Mouse (Mus musculus): Measurements from ENCODE around the gene Vasp. TPM values are rescaled to one million over a fixed set of nuclear protein-coding genes. Genes with fewer than 3 reads are reported as not detected.
A peak's percentile ranks its signal among the peaks of the same experiment; 100 is the strongest.

The Vasp gene
- polyA plus RNA-seq, 1 experiment from 2014 or later: 38.0 TPM

DNA sequence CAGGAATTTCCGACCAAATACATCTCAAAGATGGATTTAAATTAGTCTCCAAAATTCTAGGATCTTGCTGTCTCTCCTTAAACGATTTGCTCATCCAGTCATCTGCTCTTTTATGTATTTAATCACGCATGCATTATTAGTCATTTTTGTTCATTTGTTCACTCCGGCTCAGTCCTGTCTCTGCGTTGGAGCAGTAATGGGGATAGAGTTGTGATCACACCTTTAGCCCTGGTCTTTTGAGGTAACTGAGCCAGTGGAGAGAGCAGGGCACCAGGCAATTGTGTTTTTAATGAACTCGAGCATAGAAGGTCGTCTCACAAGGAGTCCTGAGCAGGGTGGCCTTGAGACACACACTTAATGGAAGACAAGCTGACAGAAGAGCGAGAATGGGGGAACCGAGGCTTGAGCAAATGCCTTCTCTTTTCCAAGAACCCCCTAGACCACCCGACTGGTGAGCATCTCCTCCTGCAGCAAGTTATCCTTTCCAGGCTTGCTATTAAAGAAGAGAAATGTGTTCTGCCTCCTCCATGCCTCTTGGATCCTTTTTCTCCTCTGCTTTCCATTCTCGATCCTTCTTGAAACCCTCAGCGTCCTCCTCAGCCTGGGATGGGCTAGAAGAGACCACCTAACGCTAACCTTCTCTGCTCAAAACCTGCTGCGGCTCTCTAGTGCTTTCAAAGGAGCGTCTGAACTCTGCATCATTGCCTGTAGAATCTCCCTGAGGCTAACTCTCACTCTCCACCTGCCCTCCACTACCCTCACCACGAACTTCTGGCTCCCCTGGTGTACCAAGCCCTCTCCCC lies 30.0 kb upstream of the Vasp start:
- H3K27ac ChIP-seq: no peak overlapping the region
- no peak for ATAC-seq
- peaks cover 53% of the 10 kb centered on the region for H3K27me3 ChIP-seq
- peaks cover 36% of the 10 kb centered on the region for H3K4me1 ChIP-seq (replicated peaks)
- H3K4me2 ChIP-seq (replicated peaks): peak overlapping the region; percentile 65
- 10% methylated on average over 16 of the region's 16 CpGs for WGBS
- peak overlapping the region; percentile 46 for H3K4me3 ChIP-seq (replicated peaks)
- H3K36me3 ChIP-seq: no peaks in the 10 kb centered on the region
- no peaks in the 10 kb centered on the region for H3K9me3 ChIP-seq
- H3K9ac ChIP-seq (replicated peaks): peak overlapping the region; percentile 53

DNA sequence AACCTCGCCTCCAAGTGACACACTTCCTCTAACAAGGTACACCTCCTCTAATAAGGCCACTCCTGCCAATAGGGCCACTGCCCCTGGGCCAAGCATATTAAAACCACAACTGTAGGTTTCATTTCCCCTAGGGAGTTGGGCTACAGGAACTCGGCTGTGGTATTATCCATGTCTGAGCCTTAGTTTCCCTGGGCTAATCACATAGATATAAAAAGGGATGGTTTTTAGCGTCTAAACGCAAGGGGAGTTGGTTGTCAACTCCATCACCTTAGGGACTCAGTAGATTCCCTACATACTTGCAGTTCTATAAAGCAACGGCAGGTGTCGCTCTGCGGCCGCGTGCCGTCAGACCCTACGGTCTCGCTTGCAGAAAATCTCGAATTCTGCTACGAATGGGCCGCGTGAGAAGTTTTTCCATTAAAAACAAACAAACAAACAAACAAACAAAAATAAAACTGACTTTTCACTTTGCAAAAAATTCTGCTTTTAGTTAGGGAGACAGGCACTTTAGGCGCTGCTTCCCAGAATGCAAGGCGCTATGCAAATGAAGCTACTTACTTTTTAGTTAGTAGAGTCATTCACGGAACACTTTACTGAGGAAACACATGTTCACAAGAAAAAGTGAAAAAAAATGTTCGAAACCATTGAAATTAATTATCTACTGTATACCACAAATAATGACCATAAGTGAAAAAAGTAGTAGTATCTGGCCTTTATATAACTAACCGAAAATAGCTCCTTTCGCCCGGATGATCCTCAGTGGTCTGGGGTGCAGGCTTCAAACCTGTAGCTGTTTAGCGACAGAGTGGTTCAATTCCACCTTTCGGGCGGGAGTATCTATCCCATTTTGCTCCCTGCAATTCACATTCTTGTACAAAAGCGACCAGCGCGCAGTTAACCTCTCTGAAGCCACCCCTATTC lies 29.1 kb upstream of the Vasp start:
- Histone ChIP-seq H3K4me3 (replicated peaks) (peak overlapping the region; percentile 46), H3K9ac (replicated peaks) (0 out of 2 replicates have a peak overlapping the region, but pooled peaks have one; percentile 7)

DNA sequence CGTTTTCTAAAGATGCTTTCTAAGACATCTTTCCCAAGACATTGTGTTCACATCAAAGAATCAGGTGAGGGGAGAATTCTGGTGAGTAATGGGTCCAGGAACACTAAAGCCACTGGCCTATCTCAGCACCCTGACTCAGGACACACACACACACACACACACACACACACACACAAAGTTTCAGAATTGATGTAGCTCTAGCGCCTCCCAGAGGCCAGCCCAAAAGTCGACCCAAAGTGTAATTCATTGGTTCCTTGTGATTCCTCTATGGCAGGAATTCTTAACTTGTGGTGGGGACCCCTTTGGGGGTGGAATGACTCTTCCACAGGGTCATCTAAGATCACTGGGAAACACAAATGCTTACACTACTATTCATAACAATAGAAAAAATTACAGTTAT lies 27.6 kb upstream of the Vasp start:
- no peak overlapping the region for H3K4me3 ChIP-seq (replicated peaks)
- H3K9me3 ChIP-seq: no peaks in the 10 kb centered on the region
- WGBS: 22% methylated on average over 3 of the region's 3 CpGs
- no peak for ATAC-seq
- H3K4me2 ChIP-seq (replicated peaks): no peak overlapping the region
- no peak overlapping the region for H3K27ac ChIP-seq
- peaks cover 27% of the 10 kb centered on the region for H3K4me1 ChIP-seq (replicated peaks)
- no peak overlapping the region for H3K9ac ChIP-seq (replicated peaks)
- peaks cover 28% of the 10 kb centered on the region for H3K27me3 ChIP-seq
- peaks cover 19% of the 10 kb centered on the region for H3K36me3 ChIP-seq

More for the DNA sequence above, 29.1 kb upstream of the Vasp start:
- WGBS: under 1% methylated on average over 29 of the region's 29 CpGs
- Histone ChIP-seq H3K36me3 (0 out of 2 replicates have a peak, but pooled peaks cover 4% of the 10 kb centered on the region), H3K9me3 (no peaks in the 10 kb centered on the region), H3K4me2 (replicated peaks) (peak overlapping the region; percentile 65), H3K27ac (no peak overlapping the region), H3K4me1 (replicated peaks) (peaks cover 36% of the 10 kb centered on the region), H3K27me3 (peaks cover 44% of the 10 kb centered on the region)
- peak; percentile 76 for ATAC-seq

DNA sequence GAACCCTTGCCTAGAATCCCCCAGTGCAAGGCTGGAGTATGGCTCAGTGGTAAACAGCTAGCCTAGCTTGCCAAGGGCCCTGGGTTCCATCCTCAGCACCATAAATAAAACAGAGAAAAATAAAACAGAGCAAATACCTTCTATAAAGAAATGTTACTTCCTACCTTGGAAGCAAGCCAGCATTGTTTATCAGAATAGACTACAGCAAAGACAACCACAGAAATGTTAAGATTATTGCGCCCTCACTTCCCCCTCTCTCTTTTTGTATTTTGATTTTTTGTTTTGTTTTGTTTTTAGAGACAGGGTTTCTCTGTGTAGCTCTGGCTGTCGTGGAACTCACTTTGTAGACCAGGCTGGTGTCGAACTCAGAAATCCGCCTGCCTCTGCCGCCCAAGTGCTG lies 26.2 kb upstream of the Vasp start:
- H3K9ac ChIP-seq (replicated peaks): no peak overlapping the region
- no peak overlapping the region for H3K27ac ChIP-seq
- H3K9me3 ChIP-seq: no peaks in the 10 kb centered on the region
- peaks cover 33% of the 10 kb centered on the region for H3K36me3 ChIP-seq
- WGBS: 92% methylated on average over 5 of the region's 5 CpGs
- no peak overlapping the region for H3K4me3 ChIP-seq (replicated peaks)
- H3K4me2 ChIP-seq (replicated peaks): no peak overlapping the region
- peaks cover 18% of the 10 kb centered on the region for H3K4me1 ChIP-seq (replicated peaks)
- H3K27me3 ChIP-seq: peaks cover 14% of the 10 kb centered on the region
- no peak for ATAC-seq

DNA sequence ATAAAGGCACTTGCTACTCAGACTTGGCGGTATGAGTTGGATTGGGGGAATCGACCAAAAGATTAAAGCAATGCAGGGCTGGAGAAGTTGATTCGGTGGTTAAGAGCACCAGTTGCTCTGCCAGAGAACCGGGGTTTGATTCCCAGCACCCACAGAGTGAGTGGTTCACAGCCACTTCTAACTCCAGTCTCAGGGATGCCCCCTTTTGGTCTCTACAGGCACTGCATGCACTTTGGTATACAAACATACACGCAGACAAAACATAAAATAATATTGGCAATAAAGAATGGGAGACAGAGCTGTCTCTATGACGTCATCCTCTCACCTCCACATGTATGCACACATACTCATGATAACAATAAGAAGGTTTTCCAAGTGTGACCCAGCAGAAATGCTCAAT lies 25.4 kb upstream of the Vasp start:
- no peak overlapping the region for H3K4me2 ChIP-seq (replicated peaks)
- peaks cover 6% of the 10 kb centered on the region for H3K27me3 ChIP-seq
- H3K9ac ChIP-seq (replicated peaks): no peak overlapping the region
- no peaks in the 10 kb centered on the region for H3K9me3 ChIP-seq
- H3K27ac ChIP-seq: no peak overlapping the region
- WGBS: 90% methylated on average over 6 of the region's 6 CpGs
- no peak for ATAC-seq
- no peak overlapping the region for H3K4me3 ChIP-seq (replicated peaks)
- peaks cover 14% of the 10 kb centered on the region for H3K4me1 ChIP-seq (replicated peaks)
- H3K36me3 ChIP-seq: peaks cover 34% of the 10 kb centered on the region

DNA sequence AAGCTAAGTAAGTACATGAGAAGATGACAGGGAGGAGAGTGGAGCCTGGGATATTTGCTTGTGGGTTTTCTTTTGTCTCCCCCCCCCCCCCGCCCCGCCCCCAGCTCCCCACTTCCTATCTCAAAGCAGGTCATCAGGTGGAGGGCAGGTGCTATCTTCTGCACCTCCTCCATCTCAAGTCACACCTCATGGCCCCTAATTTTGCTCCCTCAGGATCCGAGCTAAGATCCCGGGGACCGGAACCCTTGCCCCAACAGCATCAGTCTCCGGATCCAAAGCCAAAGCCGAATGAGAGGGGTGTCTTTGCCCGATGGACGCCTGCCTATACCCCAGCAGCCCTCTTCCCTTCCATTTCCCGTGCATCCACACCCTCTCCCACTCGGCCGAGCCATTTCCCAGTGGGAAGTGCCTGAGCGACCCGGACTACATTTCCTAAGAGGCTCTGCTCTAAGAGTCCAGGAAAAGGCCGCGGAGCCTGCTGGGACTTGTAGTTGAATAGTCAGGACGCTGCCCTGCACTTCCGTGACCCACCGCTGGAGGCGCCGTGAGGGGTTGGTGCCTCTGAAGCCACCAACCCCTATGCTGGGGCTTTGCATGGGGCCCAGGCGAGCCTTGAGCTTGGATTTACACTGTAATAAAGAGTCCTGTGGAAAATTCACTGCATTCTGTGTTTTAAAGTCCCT lies 24.0 kb upstream of the Vasp start:
- WGBS: 17% methylated on average over 20 of the region's 22 CpGs
- H3K9ac ChIP-seq (replicated peaks): peak overlapping the region; percentile 51; the same call in 1 of the 2 replicates
- H3K27me3 ChIP-seq: no peaks in the 10 kb centered on the region
- peaks cover 37% of the 10 kb centered on the region for H3K36me3 ChIP-seq
- H3K4me2 ChIP-seq (replicated peaks): peak overlapping the region; percentile 37; the same call in 1 of the 2 replicates
- H3K4me3 ChIP-seq (replicated peaks): peak overlapping the region; percentile 21
- H3K9me3 ChIP-seq: no peaks in the 10 kb centered on the region
- peak; percentile 76 for ATAC-seq
- 0 out of 2 replicates have a peak overlapping the region, but pooled peaks have one; percentile 9 for H3K27ac ChIP-seq
- peaks cover 16% of the 10 kb centered on the region for H3K4me1 ChIP-seq (replicated peaks)

DNA sequence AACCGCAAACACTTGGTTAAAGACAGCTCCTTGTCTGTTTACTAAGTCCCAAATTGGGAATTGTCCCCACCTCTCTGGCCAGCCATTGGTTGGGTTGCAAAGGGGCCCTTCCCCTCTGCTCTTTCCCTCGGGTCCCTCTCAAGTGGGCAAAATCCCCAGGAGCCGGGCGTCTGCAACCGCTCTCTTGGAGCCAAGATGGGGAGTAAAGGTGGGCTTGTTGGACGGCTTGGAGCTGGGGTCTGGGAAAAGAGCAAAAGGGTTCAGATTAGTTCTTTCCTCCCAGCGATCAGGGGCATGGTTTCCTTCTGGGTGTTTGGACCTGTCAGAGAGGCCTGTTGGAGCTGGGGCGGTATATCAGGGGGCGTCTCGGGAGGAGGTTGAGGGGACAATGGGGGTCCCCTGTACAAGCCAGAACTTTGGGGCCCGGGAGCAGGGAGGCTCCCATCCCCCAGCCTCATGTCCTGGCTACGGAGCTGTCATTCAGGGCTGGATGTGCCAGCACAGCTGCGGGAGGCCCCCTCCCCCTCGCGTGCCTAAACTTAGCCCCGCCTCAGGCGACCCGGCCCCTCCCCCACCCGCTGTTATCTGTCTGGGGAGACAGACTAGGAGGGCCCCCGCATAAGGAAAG lies 19.5 kb upstream of the Vasp start:
- peak overlapping the region; percentile 12 for H3K4me3 ChIP-seq (replicated peaks)
- peak overlapping the region; percentile 65 for H3K27ac ChIP-seq
- peak; percentile 21; the same call in 1 of the 2 replicates for ATAC-seq
- 3% methylated on average over 20 of the region's 20 CpGs for WGBS
- no peaks in the 10 kb centered on the region for H3K9me3 ChIP-seq
- H3K36me3 ChIP-seq: peaks cover 70% of the 10 kb centered on the region
- peak overlapping the region; percentile 43 for H3K4me2 ChIP-seq (replicated peaks)
- H3K27me3 ChIP-seq: no peaks in the 10 kb centered on the region
- peak overlapping the region; percentile 49; the same call in 1 of the 2 replicates for H3K9ac ChIP-seq (replicated peaks)
- peaks cover 20% of the 10 kb centered on the region for H3K4me1 ChIP-seq (replicated peaks)

DNA sequence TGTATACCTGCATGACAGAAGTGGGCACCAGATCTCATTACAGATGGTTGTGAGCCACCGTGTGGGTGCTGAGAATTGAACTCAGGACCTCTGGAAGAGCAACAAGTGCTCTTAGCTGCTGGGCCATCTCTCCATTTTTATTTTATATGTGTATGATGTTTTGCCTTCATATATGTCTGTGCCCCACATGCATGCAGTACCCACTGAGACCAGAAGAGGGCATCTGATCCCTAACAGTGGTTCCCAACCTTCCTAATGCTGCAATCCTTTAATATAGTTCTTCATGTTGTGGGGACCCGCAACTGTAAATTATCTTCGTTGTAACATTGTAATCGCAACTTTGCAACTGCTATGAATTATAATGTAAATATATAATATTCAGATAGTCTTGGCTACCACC lies 13.1 kb upstream of the Vasp start:
- WGBS: 33% methylated on average over 4 of the region's 4 CpGs
- peaks cover 30% of the 10 kb centered on the region for H3K36me3 ChIP-seq
- no peak overlapping the region for H3K9ac ChIP-seq (replicated peaks)
- H3K4me3 ChIP-seq (replicated peaks): no peak overlapping the region
- ATAC-seq: no peak
- 0 out of 2 replicates have a peak overlapping the region, but pooled peaks have one; percentile 13 for H3K4me2 ChIP-seq (replicated peaks)
- H3K9me3 ChIP-seq: no peaks in the 10 kb centered on the region
- H3K27ac ChIP-seq: no peak overlapping the region
- peaks cover 18% of the 10 kb centered on the region for H3K27me3 ChIP-seq
- peaks cover 21% of the 10 kb centered on the region for H3K4me1 ChIP-seq (replicated peaks)

DNA sequence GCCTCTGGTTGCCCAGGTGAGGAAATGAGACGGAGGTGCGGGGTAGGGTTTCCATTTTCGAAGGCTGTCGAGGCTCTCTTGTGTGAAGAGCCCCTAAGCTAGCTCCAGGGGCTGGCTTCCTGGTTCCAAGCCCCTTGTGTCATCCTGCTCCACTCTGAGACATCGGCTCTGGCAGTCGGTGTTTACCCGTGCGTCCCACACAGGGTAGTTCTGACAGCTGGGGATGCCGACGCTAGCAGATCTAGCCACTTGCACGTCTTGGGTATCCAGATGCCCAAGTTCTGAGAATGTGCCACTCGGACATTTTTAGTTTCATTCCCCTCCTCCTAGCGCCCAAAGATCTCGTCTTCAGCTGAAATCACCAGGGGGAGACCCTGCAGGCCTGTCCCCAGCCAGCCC lies 11.8 kb upstream of the Vasp start:
- Histone ChIP-seq H3K36me3 (peaks cover 18% of the 10 kb centered on the region), H3K9ac (replicated peaks) (peak overlapping the region; percentile 98), H3K27ac (peak overlapping the region; percentile 95), H3K4me3 (replicated peaks) (peak overlapping the region; percentile 91), H3K27me3 (peaks cover 31% of the 10 kb centered on the region), H3K4me2 (replicated peaks) (peak overlapping the region; percentile 80), H3K9me3 (no peaks in the 10 kb centered on the region), H3K4me1 (replicated peaks) (peaks cover 28% of the 10 kb centered on the region)
- 22% methylated on average over 14 of the region's 14 CpGs for WGBS
- ATAC-seq: peak; percentile 24; the same call in 1 of the 2 replicates

DNA sequence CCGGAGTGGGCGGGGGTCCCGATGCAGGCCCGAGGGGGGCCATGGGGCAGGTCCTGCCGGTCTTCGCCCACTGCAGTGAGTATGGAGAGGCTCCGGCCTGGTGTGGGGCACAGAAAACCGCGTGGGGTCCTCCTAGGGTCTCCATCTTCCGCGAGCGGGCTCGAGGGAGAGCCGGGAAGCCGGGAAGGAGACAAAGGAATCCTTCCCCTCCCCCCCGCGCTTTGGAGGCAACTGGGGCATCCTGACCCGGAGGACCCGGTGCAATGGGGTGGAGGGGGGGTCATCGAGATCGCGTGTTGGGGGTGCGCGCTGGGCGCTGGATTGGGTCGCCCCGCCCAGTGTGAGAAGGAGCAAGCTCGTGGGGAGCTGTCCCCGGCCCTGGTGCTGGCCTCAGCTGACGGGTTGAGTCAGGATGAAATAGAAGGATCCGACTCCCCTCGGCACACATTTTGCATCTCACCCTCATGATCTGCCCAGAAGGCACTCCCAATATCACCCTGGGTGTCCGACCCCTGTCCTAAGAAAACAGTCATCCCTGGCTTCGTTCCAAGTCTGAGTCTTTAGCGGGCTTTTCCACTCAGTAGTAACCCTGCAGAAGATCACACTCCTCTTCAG lies 11.3 kb upstream of the Vasp start:
- peak overlapping the region; percentile 80 for H3K4me2 ChIP-seq (replicated peaks)
- H3K27ac ChIP-seq: peak overlapping the region; percentile 95
- under 1% methylated on average over 34 of the region's 35 CpGs for WGBS
- H3K9me3 ChIP-seq: no peaks in the 10 kb centered on the region
- H3K9ac ChIP-seq (replicated peaks): peak overlapping the region; percentile 98
- H3K4me3 ChIP-seq (replicated peaks): peak overlapping the region; percentile 91
- peaks cover 36% of the 10 kb centered on the region for H3K27me3 ChIP-seq
- peaks cover 28% of the 10 kb centered on the region for H3K4me1 ChIP-seq (replicated peaks)
- ATAC-seq: peak; percentile 85
- H3K36me3 ChIP-seq: peaks cover 14% of the 10 kb centered on the region

DNA sequence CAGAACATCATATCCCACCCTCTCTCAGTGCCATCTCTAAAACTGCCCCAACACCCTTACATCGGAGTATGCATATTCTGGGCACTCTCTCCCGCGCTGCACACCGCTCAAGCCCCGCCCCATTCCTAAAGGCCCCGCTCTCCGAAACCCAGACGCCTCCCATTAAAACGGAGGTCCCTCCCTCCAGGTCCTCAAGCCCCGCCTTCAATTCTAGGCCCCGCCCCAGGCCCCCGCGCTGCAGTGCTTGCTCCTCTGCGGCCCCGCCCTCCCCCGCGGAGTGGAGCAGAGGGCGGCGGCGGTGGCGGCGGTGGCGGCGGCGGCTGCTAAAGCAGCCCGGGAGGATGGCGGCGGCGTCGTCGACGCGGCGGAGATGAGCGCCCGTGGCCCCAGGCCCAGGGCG lies 10.8 kb upstream of the Vasp start, which contains the start of gene Rtn2:
TSS of gene Rtn2 (plus strand) at position 240 of the 400 bp plus-strand sequence.
- Histone ChIP-seq H3K4me1 (replicated peaks) (peaks cover 28% of the 10 kb centered on the region), H3K4me2 (replicated peaks) (peak within 1 kb of the TSS; percentile 80), H3K9me3 (no peaks in the 10 kb centered on the region), H3K9ac (replicated peaks) (peak within 1 kb of the TSS; percentile 98), H3K36me3 (peaks cover 9% of the 10 kb centered on the region), H3K27me3 (peaks cover 42% of the 10 kb centered on the region), H3K27ac (peak within 1 kb of the TSS; percentile 95), H3K4me3 (replicated peaks) (peak within 1 kb of the TSS; percentile 91)
- WGBS: 1% methylated on average over 31 of the region's 37 CpGs
- peak; percentile 84 for ATAC-seq
